Mouse (Mus musculus): ENCODE results near the gene Elfn2.

DNA sequence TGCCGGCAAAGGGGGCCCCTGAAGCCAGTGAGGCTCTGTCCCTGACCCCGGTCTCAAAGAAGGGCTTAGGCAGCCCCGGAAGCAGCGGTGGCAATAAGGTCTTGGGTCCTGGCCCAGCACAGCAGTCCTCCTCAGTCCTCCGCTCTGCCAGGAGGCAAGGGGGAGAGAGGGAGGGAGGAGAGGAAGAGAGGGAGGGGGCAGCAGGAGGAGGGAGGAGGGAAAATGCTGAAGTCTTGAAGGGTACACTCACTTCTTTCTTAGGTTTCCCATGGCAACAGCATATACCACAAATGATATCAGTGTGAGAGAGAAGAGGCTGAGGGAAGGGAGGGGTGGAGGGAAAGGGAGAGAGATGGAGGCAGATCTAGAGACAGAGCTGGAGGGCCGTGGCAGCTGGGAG is 7.9 kb downstream of the Elfn2 start:
- no peak for TF ChIP-seq TAL1 (IDR thresholded peaks at IDR 0.05; ENCODE audit: low read length)
- no peak for TF ChIP-seq GATA1 (IDR thresholded peaks at IDR 0.05; ENCODE audit: low read length)

All from erythroblast, embryonic 14.5 days (primary cell).